In genomic region chr2:125659823-125660536, GRCm38 (mm10) we compare ENCODE assay signal across 8 mouse cellular contexts. TPM values are rescaled to one million over a fixed set of nuclear protein-coding genes. Genes with fewer than 3 reads are reported as not detected.
DNase-seq lines count a peak whose midpoint lies in the region; ATAC-seq and TF ChIP-seq lines count a peak whose summit lies in the region.
"Had no signal": no experiment of that assay in that cellular context is flagged by ENCODE, and none has a peak within 500 bp of the region (broad histone marks: within the 10 kb centered on the region; RNA-seq: fewer than 3 reads in every experiment).

No protein-coding gene starts in this region.

- H3K4me3 ChIP-seq in forebrain, embryonic 10.5 days, result peak overlapping the region; percentile 35
- H3K4me3 ChIP-seq in lung, postnatal 0 days (ENCODE audit: low read depth, low read length), result peak overlapping the region; percentile 23; the same call in 1 of the 2 replicates
- H3K4me3 ChIP-seq: myocyte had no signal

- peak; percentile 95 for TF ChIP-seq CTCF in lung, postnatal 0 days (IDR thresholded peaks at IDR 0.05)

- DNase-seq in Muller cell, postnatal 12 days (ENCODE audit: inconsistent ontology term), result peak; percentile 47
- peak; percentile 68 for DNase-seq in c-Kit-positive CD71-positive TER-119-negative erythroid progenitor cells, embryonic 14.5 days (ENCODE audit: low read depth)
- peak; percentile 60 for DNase-seq in forebrain, embryonic 10.5 days (ENCODE audit: extremely low spot score, low spot score)
- peak; percentile 80 for DNase-seq in heart, postnatal 4 days
- peak; percentile 62 to 81 for DNase-seq in layer of hippocampus, adult 18-20 months (ENCODE audit: low spot score in 2 of 2)
- DNase-seq in lung, postnatal 0 days (ENCODE audit: low spot score), result peak; percentile 92
- DNase-seq in retina, postnatal 1 day, result peak; percentile 81

- ATAC-seq in lung, postnatal 0 days, result peak; percentile 67

- peaks cover 11% of the 10 kb centered on the region for H3K4me1 ChIP-seq in forebrain, embryonic 10.5 days
- no peaks in the 10 kb centered on the region for H3K4me1 ChIP-seq in lung, postnatal 0 days (ENCODE audit: insufficient read depth, low read depth, low read length)

- TF ChIP-seq EP300 in lung, postnatal 0 days (IDR thresholded peaks at IDR 0.05), result no peak

- H3K27ac ChIP-seq in forebrain, embryonic 10.5 days, result peak overlapping the region; percentile 5; the same call in 1 of the 2 replicates
- no peak overlapping the region for H3K27ac ChIP-seq in lung, postnatal 0 days (ENCODE audit: low read length)

- H3K9me3 ChIP-seq in forebrain, embryonic 10.5 days, result no peaks in the 10 kb centered on the region
- no peaks in the 10 kb centered on the region for H3K9me3 ChIP-seq in lung, postnatal 0 days (ENCODE audit: low read length)

- 19% methylated on average over 10 of the region's 10 CpGs for WGBS in forebrain, embryonic 10.5 days
- 12% methylated on average over 10 of the region's 10 CpGs for WGBS in lung, postnatal 0 days

- 0 out of 2 replicates have a peak overlapping the region, but pooled peaks have one; percentile 32 for H3K9ac ChIP-seq in lung, postnatal 0 days (replicated peaks; ENCODE audit: low read depth)

- peak overlapping the region; percentile 58 for H3K4me2 ChIP-seq in lung, postnatal 0 days (replicated peaks; ENCODE audit: low read depth, low read length)

- no peaks in the 10 kb centered on the region for H3K36me3 ChIP-seq in forebrain, embryonic 10.5 days (replicated peaks)
- no peaks in the 10 kb centered on the region for H3K36me3 ChIP-seq in lung, postnatal 0 days (ENCODE audit: insufficient read depth, low read length)

- H3K27me3 ChIP-seq in forebrain, embryonic 10.5 days (ENCODE audit: poor library complexity, severe bottlenecking), result peaks cover 10% of the 10 kb centered on the region
- H3K27me3 ChIP-seq in lung, postnatal 0 days (replicated peaks; ENCODE audit: insufficient read depth, low read length), result no peaks in the 10 kb centered on the region

RNA-seq across cellular contexts. Expression of gene Eid1, which starts 12.9 kb away (rescaled TPM):
- polyA plus RNA-seq in forebrain, embryonic 10.5 days (2016; fragmentation: Nextera tagmentation; extraction: Ambion mirVana), result 123 and 126 TPM in 2 replicates
- total RNA-seq in heart, postnatal 4 days (2021), result 100 to 1,000 TPM in 1 of 2 experiments, 10 to 100 TPM in 1; 96.5 to 104 TPM
- total RNA-seq in layer of hippocampus, adult 18-20 months (2021), result 100 to 1,000 TPM; 258 to 271 TPM
- 91.4 and 104 TPM in 2 replicates for polyA plus RNA-seq in lung, postnatal 0 days (2015; fragmentation: Nextera tagmentation; extraction: Ambion mirVana)

RNA-seq across cellular contexts. Expression of gene Cep152, which starts 35.1 kb away (rescaled TPM):
- 12.4 and 12.5 TPM in 2 replicates for polyA plus RNA-seq in forebrain, embryonic 10.5 days (2016; fragmentation: Nextera tagmentation; extraction: Ambion mirVana)
- total RNA-seq in heart, postnatal 4 days (2021), result 1 to 10 TPM; 4.8 to 4.9 TPM
- 1 to 10 TPM; 3.2 TPM for total RNA-seq in layer of hippocampus, adult 18-20 months (2021)
- 1.3 and 1.8 TPM in 2 replicates for polyA plus RNA-seq in lung, postnatal 0 days (2015; fragmentation: Nextera tagmentation; extraction: Ambion mirVana)
